Mouse (Mus musculus) frontal cortex, postnatal 14 days (tissue): Measurements from ENCODE around the gene Snx21.

Experiments
- DNase-seq, 2 experiments: peaks; one replicate each; pipeline ENCODE4 v3.0.0; 2022; ENCODE audit warnings: low spot score in 2 of 2

Snx21 gene

DNA sequence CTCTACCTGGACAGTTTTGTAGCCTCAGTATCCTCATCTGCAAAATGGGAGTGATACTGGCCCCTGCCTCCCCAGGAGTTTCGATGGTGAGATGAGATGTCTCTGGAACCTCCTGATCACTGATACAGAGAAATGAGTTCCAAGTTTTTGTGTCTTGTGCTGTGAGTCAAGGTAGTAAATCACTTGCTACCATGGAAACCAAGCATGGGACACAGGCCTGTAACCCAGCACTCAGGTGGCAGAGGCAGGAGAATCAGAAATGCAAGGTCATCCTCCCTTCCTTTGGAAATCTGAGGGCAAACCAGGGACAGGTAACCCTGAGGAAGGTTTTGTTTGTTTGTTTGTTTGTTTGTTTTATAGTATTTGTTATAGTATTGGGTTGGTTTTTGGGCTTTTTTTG is 43.5 kb downstream of the Snx21 start:
- DNase-seq = no peak

DNA sequence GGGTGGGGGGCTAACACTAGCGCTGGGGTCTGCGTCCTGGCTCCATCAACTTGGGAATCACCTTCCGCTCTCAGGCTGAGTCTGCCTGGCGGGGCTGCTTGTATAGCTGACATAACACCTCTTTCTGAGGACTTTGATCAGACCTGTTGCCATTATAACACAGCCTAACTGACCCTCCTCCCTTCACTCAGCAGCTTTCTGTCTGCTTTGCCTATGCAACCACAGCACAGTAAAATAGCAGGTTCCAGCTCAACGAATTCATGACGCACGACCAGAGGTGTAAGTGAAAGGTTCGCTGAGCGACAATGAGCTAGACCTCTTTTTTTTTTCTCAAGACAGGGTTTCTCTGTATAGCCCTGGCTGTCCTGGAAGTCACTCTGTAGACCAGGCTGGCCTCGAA is 45.4 kb downstream of the Snx21 start:
- DNase-seq = no peak

DNA sequence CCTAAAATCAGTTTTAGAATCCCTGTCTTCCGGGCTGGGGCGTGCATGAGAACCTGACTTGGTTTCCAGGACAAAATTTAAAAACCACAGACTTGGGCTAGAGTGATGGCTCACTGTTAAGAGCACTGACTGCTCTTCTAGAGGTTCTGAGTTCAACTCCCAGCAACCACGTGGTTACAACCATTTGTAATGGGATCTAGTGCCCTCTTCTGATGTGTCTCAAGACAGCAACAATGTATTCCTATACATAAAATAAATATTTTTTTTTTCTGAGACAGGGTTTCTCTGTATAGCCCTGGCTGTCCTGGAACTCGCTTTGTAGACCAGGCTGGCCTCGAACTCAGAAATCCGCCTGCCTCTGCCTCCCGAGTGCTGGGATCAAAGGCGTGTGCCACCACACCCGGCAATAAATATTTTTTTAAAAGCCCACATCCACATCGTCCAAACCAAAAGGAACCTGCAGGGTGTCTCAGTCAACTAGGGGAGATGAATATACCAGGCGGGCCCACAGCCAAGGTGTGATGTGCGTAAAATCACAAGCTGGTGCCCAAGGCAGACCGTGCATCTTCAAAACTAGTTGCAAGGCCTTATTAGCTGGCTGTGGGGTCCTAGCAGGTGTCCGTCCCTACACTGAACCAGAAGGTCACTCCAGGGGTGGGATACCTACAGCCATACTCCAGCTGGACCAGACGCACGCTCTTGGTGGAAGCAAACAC is 46.6 kb downstream of the Snx21 start:
- DNase-seq = no peak

DNA sequence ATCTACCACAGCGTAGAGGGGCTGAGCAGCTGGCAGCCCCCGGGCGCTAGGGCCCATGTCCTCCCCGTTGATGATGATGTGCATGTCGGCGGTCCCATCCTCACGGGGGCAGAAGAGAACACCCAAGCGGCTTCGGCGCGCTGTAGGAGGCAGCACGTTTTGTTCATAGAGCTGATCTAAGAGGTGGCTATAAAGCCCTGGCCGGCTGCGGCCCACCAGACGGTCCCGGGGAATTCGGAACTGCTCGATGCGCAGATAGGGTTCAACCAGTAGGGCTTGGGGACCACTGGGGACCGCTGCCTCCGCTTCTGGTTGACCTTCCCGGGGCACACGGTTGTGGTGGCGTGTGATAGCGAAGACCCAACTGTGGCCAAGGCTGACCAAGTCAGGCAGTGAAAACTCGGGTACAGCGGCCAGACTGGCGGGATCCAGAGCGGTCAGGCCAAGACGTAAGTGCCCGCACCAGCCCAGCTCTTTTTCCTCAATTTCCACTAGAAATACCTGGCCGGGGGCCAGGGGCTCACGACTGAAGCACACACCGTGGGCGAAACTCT is 47.2 kb downstream of the Snx21 start, which contains the start of gene Ctsa:
Gene Ctsa (plus strand): TSS at position 126 of the 554 bp plus-strand sequence.
- DNase-seq = peak; percentile 74 to 75

DNA sequence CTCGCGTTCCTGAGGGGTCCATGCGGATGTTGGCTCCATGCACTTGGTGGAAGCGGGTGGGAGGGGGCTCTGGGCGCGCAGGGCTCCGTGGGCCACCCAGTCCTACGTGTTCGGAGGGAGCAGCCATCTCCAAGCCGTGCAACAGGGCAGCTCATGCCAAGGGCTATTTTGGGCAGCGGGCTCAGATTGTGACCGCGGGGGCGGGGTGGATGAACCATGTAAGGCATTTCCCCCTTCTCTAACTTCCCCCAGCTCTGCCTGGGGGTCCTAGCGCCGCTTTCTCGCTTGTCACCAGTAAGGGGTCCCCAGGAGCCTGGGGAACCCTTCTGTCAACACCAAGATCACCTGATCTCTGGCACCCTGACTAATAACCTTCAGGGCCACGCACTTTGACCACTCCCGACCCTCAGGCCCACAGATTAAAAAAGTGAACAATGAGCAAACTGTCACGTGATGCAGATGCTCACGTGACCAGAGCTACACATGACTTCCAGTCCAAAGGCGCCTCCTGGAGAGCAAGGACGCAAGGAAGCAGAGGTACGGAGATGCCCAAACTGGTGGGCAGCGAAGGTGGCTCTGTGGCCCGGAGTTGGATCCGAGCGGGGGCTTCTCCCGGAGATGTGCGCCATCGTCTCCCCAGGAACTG is 47.8 kb downstream of the Snx21 start, which contains the start of gene Neurl2:
Gene Neurl2 (minus strand): TSS at position 143 of the 646 bp plus-strand sequence.
- DNase-seq = peak; percentile 89 to 90

DNA sequence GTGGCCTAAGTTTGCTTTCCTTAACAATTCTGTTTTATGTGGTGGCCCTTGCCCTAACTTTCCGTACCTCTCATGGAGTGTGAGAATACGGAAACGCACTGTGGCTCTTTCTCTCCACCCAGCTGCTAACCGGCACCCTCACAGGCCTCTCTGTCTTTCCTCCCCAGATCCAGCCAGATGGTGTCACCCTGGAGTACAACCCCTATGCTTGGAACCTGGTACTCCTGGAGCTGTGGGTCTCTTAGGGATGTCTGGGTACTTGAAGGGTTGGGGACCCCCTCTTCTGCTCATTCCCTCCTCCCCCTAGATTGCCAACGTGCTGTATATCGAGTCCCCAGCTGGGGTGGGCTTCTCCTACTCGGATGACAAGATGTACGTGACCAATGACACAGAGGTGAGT is 48.9 kb downstream of the Snx21 start:
- DNase-seq = peak in 1 of 2 experiments; percentile 33

DNA sequence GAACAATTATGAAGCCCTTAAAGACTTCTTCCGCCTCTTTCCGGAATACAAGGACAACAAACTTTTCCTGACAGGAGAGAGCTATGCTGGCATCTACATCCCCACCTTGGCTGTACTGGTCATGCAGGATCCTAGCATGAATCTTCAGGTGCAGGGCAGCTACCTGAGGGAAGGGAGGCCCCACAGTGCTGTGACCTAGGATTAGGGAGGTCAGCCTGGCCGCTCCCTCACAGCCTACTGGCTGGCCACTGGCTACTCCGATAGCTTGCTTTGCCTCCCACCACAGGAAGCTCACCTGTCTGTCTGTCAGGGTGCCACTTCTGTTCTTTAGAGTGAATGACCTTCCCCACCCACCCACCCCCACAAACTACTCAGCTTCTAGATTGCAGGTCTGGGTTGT is 49.5 kb downstream of the Snx21 start:
- no peak for DNase-seq
